Mouse (Mus musculus) limb, embryonic 11.5 days (tissue): ENCODE data around the gene Magi1. TPM values are rescaled to one million over a fixed set of nuclear protein-coding genes. Genes with fewer than 3 reads are reported as not detected.
A peak's percentile ranks its signal among the peaks of the same experiment; 100 is the strongest.

Experiments used
- ATAC-seq: fragments of 200-750 bp; cut with Nextera tagmentation; 2 replicates; pipeline ENCODE4 v1.8.0; 2017; ENCODE audit warnings: low read depth; ENCODE audit not compliant: insufficient number of reproducible peaks, low FRiP score, low TSS enrichment
- DNase-seq: peaks from one replicate; pipeline ENCODE4 v3.0.0-alpha.2; 2015; ENCODE audit warnings: low spot score
- H3K27ac ChIP-seq: fragments of 300-500 bp; sonication (generic); replicated peaks from 2 replicates; pipeline ENCODE4 v1.5.1; 2014; ENCODE audit warnings: low read depth, mild to moderate bottlenecking, low read length
- H3K27me3 ChIP-seq: fragments of 300-500 bp; sonication (generic); 2 replicates; pipeline ENCODE4 v1.6.1; 2014; ENCODE audit warnings: mild to moderate bottlenecking, low read length, mixed read lengths; ENCODE audit not compliant: control insufficient read depth, insufficient read depth
- H3K36me3 ChIP-seq: fragments of 300-500 bp; sonication (generic); 2 replicates; pipeline ENCODE4 v1.6.1; 2014; ENCODE audit warnings: mild to moderate bottlenecking, low read length, moderate library complexity, mixed read lengths; ENCODE audit not compliant: control insufficient read depth, insufficient read depth
- H3K4me1 ChIP-seq: fragments of 300-500 bp; sonication (generic); 2 replicates; pipeline ENCODE4 v1.6.1; 2014; ENCODE audit warnings: low read length, mixed read lengths; ENCODE audit not compliant: control insufficient read depth, insufficient read depth
- H3K4me2 ChIP-seq: fragments of 300-500 bp; sonication (generic); 2 replicates; pipeline ENCODE4 v1.6.1; 2014; ENCODE audit warnings: low read depth, mild to moderate bottlenecking, moderate library complexity; ENCODE audit not compliant: severe bottlenecking
- H3K4me3 ChIP-seq: fragments of 300-500 bp; sonication (generic); 2 replicates; pipeline ENCODE4 v1.5.1; 2014; ENCODE audit warnings: low read depth, low read length
- H3K9ac ChIP-seq: fragments of 300-500 bp; sonication (generic); 2 replicates; pipeline ENCODE4 v1.6.1; 2014; ENCODE audit warnings: mild to moderate bottlenecking, low read length
- H3K9me3 ChIP-seq: fragments of 300-500 bp; sonication (generic); 2 replicates; pipeline ENCODE4 v1.6.1; 2016; ENCODE audit warnings: low read length; ENCODE audit not compliant: control insufficient read depth
- WGBS: fragments of 180-500 bp; shearing (Covaris S2); extraction: QIAGEN DNeasy Blood & Tissue Kit; methylation state at CpG from one replicate; pipeline ENCODE4 v1.1.7; 2014; 5-methylcytosine and 5-hydroxymethylcytosine counted together
- polyA plus RNA-seq: library from polyadenylated mRNA; unstranded; fragments of >200 nt; fragmentation: Nextera tagmentation; extraction: Ambion mirVana; gene quantifications from 2 replicates; pipeline ENCODE4 v1.2.1, GENCODE M21; 2014

Magi1 gene
- polyA plus RNA-seq: 13.4 and 14.7 TPM in 2 replicates

DNA sequence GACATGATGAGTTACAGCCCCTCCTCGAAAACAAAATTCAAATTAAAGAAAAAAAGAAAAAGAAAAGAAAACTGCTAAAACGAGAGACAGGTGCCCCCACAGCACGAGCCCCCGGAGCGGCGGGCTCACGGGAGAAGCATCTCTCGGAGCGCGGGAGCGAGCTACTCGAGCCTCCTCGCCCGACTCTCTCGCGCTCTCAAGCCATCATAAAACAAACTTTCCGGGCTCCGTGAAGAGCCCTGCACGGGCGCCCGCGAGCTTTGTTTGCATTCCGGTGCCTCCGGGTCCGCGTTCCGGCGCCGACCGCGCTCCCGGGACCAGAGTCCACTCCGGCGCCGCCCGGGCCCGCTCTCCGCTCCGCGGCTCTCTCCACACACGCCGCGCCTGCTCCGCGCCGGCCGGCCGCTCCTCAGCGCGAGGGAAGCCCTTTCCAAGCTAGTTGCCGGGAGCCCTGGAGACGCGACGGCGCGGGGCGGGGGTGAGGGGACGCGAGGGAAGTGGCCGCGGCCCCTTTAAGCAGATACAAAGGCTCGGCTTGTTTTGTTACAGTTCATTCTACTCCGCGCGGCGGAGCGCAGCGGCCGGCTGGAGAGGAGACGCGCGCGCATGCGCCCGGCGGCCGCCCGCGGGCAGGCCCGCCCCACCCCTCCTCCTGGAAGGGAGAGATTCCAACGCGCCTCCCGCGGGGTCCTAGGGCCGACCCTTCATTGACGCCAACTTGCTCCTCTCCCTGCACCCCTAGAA is at the start of gene Magi1:
TSS of gene Magi1 (minus strand) at position 600 of the 744 bp plus-strand sequence.
- WGBS: under 1% methylated on average over 83 of the region's 86 CpGs
- Histone ChIP-seq H3K27ac (peak within 1 kb of the TSS; percentile 97), H3K9me3 (peaks cover 3% of the 10 kb centered on the region; the same call in 1 of the 2 replicates), H3K4me3 (peak within 1 kb of the TSS; percentile 84), H3K4me1 (peaks cover 9% of the 10 kb centered on the region), H3K9ac (peak within 1 kb of the TSS; percentile 86), H3K27me3 (no peaks in the 10 kb centered on the region), H3K36me3 (no peaks in the 10 kb centered on the region), H3K4me2 (peak within 1 kb of the TSS; percentile 85)
- DNase-seq (peak; percentile 98), ATAC-seq (peak; percentile 87)

DNA sequence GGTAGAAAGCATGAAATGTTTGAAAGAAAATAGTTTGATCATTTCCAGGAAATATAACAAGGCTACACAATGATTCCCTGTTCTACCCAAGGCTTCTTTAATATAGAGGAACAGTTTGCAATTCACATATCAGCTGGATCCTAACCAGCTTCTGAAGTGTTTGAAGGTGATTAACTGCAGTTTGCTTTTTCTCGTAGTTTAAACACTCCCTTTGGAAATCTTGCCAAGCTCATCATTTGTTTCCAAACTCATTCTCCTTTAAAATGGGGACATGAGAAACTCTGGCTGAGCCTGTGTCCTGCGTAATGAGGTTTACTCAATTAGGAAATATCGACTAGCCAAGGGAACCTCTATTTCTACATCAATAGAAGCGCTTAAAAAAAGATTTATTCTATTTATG is 43.4 kb upstream of the Magi1 start:
- Histone ChIP-seq H3K9me3 (no peaks in the 10 kb centered on the region), H3K27ac (no peak overlapping the region), H3K4me3 (no peak overlapping the region), H3K4me1 (no peaks in the 10 kb centered on the region), H3K36me3 (no peaks in the 10 kb centered on the region), H3K9ac (no peak overlapping the region), H3K27me3 (no peaks in the 10 kb centered on the region), H3K4me2 (no peak overlapping the region)
- DNase-seq (no peak), ATAC-seq (no peak)
- WGBS: 87% methylated on average over 4 of the region's 4 CpGs

GRCm38 (mm10) chr6:94316886-94317285 is 33.2 kb upstream of the Magi1 start:
- no peak overlapping the region for H3K9ac ChIP-seq
- no peaks in the 10 kb centered on the region for H3K36me3 ChIP-seq
- no peak overlapping the region for H3K4me3 ChIP-seq
- H3K9me3 ChIP-seq: no peaks in the 10 kb centered on the region
- ATAC-seq: no peak
- H3K27ac ChIP-seq: no peak overlapping the region
- no peaks in the 10 kb centered on the region for H3K27me3 ChIP-seq
- H3K4me2 ChIP-seq: no peak overlapping the region
- no peaks in the 10 kb centered on the region for H3K4me1 ChIP-seq
- 93% methylated on average over 3 of the region's 3 CpGs for WGBS
- no peak for DNase-seq

DNA sequence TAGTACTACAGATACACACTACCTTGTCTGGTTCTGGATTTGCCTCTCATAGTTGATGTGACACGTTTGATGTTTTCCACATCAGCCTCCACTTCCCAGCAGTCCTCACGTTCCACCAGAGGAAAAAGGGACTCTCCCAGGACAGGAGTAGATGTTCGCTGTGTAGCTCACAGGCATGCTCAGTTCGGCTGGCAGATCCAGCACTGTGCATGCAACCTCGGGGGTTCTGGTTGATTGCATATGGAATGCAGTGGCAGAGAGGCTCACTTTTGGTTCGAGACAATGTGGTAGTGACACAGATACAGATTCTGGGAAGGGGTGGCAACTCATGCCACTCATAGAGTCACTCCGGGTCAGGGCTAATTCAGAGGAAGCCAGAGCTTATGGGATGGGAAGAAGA is 28.6 kb upstream of the Magi1 start:
- Histone ChIP-seq H3K4me2 (no peak overlapping the region), H3K27ac (no peak overlapping the region), H3K9ac (no peak overlapping the region), H3K9me3 (no peaks in the 10 kb centered on the region), H3K36me3 (no peaks in the 10 kb centered on the region), H3K27me3 (no peaks in the 10 kb centered on the region), H3K4me3 (no peak overlapping the region), H3K4me1 (no peaks in the 10 kb centered on the region)
- 78% methylated on average over 7 of the region's 7 CpGs for WGBS
- no peak for ATAC-seq
- DNase-seq: no peak

GRCm38 (mm10) chr6:94308498-94308897 is 24.8 kb upstream of the Magi1 start:
- Histone ChIP-seq H3K27ac (no peak overlapping the region), H3K27me3 (no peaks in the 10 kb centered on the region), H3K9ac (no peak overlapping the region), H3K36me3 (no peaks in the 10 kb centered on the region), H3K9me3 (no peaks in the 10 kb centered on the region), H3K4me1 (no peaks in the 10 kb centered on the region), H3K4me3 (no peak overlapping the region), H3K4me2 (no peak overlapping the region)
- DNase-seq: no peak
- ATAC-seq: no peak
- 45% methylated on average over 7 of the region's 7 CpGs for WGBS

DNA sequence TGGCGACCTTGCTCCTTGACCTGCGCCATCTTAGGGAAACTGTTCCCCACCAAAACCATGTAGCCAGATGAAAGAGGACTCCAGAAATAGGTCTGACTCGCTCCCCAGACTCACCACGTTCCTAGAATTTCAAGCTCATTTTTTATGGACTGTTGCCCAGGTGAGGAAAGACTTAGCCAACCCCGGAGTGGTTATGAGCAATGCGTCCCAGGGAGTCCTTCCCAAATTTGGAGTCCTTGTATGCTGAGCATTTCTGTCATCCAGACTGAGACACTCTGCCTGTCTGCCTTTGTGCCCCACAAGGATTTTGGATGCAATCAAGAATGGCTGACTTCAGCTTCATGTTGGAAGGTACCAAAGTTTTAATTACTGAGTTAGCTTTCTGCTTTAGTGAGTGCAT is 19.8 kb upstream of the Magi1 start:
- Histone ChIP-seq H3K4me3 (no peak overlapping the region), H3K36me3 (no peaks in the 10 kb centered on the region), H3K4me1 (no peaks in the 10 kb centered on the region), H3K27me3 (no peaks in the 10 kb centered on the region), H3K27ac (no peak overlapping the region), H3K9me3 (no peaks in the 10 kb centered on the region), H3K4me2 (no peak overlapping the region), H3K9ac (no peak overlapping the region)
- DNase-seq: no peak
- ATAC-seq: no peak
- 72% methylated on average over 6 of the region's 6 CpGs for WGBS

DNA sequence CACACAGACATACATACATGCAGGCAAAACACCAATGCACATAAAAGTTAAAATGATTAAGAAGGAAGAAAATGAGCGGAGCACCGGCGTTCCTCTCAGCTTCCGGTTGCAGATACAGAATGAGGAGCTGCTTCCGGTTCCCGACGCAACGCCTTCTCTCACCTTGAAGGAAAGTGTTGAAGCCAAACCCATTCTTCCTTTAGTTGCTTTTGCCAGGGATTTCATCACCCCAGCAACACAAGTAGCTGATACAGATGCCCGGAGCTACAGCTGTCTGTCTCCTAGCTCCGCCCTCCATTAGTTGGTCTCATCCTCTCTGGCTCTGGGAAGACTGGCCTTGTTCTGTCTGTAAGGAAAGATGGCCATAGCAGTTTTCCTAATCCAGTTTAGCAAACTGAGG is 18.1 kb upstream of the Magi1 start:
- 92% methylated on average over 10 of the region's 10 CpGs for WGBS

DNA sequence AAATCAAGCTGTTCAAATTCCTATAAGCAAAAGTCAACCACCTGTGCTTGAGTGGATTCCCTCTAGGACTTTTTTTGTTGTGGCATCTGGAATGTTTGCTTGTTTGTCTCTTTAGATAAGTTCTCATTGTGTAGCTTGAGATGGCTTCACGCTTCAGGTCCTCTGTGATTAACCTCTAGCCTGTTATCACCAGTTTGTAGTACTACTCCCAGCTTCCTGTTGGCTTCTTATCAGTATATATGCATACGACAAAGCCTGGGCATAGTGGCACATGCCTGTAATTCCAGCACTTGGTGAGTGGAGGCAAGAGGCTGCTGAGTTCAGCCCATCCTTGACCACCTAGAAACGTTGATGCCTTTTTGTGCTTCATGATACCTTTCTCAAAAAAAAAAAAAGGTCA is 16.8 kb upstream of the Magi1 start:
- H3K4me1 ChIP-seq: no peaks in the 10 kb centered on the region
- DNase-seq (no peak), ATAC-seq (no peak)
- no peak overlapping the region for H3K27ac ChIP-seq
- no peak overlapping the region for H3K4me2 ChIP-seq
- H3K36me3 ChIP-seq: no peaks in the 10 kb centered on the region
- H3K9me3 ChIP-seq: no peaks in the 10 kb centered on the region
- no peaks in the 10 kb centered on the region for H3K27me3 ChIP-seq
- 77% methylated on average over 3 of the region's 3 CpGs for WGBS
- H3K4me3 ChIP-seq: no peak overlapping the region
- no peak overlapping the region for H3K9ac ChIP-seq

More for the DNA sequence above, 18.1 kb upstream of the Magi1 start:
- Histone ChIP-seq H3K27ac (no peak overlapping the region), H3K4me3 (no peak overlapping the region), H3K9me3 (no peaks in the 10 kb centered on the region), H3K4me2 (no peak overlapping the region), H3K9ac (no peak overlapping the region), H3K4me1 (no peaks in the 10 kb centered on the region), H3K27me3 (no peaks in the 10 kb centered on the region), H3K36me3 (no peaks in the 10 kb centered on the region)
- no peak for DNase-seq
- ATAC-seq: no peak

DNA sequence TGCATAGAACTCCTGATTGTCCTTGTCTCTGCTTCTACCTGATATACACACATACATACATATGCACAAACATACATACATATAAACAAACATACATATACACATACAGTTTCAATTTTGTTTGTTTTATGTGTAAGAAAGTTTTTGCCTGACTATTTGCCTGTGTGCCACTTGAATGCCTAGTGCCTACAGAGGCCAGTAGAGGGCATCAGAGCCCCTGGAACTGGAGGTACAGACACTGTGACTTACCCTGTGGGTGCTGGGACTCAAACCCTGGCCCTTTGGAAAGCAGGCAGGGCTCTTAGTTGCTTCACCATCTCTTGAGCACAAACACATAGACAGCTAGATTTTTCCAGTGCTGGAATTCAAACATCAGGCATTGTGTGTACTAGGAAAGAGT is 3.7 kb upstream of the Magi1 start:
- Histone ChIP-seq H3K36me3 (no peaks in the 10 kb centered on the region), H3K9ac (no peak overlapping the region), H3K4me3 (no peak overlapping the region), H3K27me3 (no peaks in the 10 kb centered on the region), H3K27ac (no peak overlapping the region), H3K4me1 (no peaks in the 10 kb centered on the region), H3K9me3 (peaks cover 5% of the 10 kb centered on the region; the same call in 1 of the 2 replicates), H3K4me2 (no peak overlapping the region)
- DNase-seq (no peak), ATAC-seq (no peak)
